Mouse (Mus musculus) gastrocnemius, adult 8-10 months (tissue): ENCODE data around the gene Cyth2. TPM values are rescaled to one million over a fixed set of nuclear protein-coding genes. Genes with fewer than 3 reads are reported as not detected.

ENCODE experiments used
- DNase-seq, 2 experiments: peaks; one replicate each; pipeline ENCODE4 v3.0.0; 2022; ENCODE audit warnings: low spot score in 2 of 2
- total RNA-seq, 4 experiments: library from RNA; stranded (reverse); gene quantifications; 2 replicates each; pipeline ENCODE4 v1.2.4; 2022

Cyth2 gene
- total RNA-seq, 4 experiments from 2014 or later, result 25.2 to 34.3 (median 30.8) TPM

DNA sequence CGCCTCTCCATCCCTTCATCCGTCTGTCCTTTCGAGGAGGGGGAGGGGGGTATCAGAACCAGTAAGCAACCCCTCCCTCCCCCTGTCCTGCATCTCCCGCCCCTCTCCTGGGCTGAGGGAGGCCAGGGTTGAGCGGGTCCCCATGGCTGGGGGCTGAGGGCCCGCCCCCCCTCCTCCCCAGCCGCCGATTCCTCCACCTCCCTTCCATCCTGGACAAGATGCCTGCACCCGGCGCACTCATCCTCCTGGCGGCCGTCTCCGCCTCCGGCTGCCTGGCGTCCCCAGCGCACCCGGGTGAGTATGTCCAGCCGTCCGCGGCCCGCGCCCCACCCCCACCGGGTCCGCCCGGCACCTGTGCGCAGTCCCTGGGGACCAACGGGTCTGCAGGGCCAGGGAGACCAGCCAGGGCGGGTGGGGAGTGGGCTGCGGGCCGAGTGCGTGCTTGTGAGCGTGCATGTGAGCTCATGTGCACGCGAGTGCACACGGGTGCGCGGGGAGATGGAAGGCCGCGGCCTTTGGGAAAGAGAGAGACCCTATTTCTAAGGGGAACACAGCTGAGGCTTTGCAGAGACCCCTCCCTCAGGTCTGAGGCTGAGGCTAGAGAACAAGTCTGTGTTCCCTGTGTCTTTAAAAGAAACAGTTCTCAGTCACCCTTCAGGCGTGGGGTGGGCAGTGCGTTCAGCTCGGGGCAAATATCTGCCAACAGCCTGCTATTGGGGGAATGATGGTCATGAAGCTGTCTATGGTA, 28.8 kb downstream of the Cyth2 start:
- no peak for DNase-seq

DNA sequence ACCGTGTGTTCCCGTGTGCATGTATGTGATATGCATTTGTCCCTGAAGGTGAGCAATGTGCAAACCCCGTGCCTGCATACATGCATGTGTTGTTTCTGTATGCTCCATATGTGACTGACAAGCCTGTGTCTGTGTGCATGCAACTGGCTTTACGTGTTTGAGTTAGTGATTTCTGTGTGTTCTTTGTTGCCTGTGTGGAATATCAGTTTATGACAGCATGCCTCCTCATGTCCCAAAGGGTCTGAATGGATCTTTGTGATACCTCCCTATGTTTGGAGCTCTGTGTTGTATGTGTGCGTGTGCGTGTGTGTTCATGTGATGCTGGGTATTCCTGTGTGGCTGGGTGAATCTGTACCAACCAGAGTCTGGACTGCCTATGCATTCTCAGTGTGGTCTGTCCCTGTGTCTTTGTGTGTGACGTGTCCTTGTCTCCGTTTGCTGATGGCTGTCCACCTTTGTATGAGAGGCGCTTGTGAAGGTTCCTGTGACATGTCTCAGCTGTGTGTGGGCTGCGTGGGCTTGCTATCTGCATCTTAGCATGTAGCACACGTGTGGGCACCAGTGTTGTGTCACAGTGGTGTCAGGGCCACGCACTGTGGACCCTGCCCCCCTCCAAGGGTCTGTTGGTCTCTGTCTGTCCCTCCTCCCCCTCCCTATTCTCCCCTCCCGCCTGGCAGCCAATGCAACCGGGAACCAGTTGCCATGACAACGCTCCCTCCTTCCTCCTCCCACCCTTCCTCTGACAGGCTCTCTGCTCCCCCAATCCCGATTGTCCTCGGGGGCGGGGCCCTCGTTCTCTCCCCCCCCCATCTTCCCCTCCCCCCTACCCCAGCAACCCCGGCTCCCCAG, 29.6 kb downstream of the Cyth2 start, which contains the start of gene Sult2b1:
Gene Sult2b1, minus strand, starts transcription at position 146 of the 849 bp plus-strand sequence.
- no peak for DNase-seq

DNA sequence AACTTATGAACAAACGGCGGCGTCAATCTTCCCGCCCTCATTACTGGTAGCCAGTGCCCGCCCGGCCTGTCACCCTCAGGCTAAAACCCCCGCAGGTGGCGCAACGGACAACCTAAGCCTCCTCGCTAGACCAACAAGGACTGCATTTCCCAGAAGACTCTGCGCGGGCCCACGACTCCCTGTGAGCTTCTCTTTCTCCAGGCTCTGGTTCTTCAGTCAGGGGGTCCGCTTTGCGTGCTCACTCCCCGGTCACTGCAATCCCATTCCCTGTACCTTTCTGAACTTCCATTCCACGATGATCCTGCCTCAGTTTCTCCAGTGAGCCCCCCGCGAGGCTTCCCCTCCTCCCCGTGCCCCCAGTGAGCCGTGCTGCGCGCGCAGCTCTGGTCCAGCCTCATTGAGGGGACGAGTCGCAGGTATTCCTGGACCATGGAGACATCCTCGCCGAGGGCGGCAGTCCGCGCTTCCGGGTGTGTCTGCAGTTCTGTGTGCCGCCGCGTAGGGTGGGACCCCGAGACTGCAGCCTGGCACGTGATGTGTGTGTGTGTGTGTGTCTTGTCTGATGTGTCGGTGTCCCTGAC, 30.8 kb downstream of the Cyth2 start, which contains the start of gene Lmtk3:
Gene Lmtk3, plus strand, starts transcription at position 228 of the 581 bp plus-strand sequence.
- DNase-seq, result peak in 1 of 2 experiments; percentile 24

DNA sequence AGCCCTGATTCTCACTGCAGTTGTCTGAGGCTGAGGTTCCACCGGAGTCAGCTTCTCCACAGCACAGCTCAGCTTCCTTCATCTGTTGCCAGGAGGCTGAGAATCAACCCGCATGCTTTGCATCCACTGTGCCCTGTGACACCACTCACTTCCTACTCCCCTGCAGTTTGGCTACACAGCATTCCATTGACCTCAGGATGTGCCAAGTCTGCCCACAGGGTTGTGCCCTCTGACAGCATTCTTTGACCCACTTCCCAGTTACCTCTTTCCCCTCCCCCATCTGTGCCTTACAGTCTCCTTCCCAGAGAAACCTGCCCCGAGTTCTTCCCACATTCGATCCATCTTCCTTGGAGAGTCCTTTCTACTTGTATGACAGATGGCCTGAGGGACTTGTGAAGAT, 32.1 kb downstream of the Cyth2 start:
- DNase-seq, result no peak

DNA sequence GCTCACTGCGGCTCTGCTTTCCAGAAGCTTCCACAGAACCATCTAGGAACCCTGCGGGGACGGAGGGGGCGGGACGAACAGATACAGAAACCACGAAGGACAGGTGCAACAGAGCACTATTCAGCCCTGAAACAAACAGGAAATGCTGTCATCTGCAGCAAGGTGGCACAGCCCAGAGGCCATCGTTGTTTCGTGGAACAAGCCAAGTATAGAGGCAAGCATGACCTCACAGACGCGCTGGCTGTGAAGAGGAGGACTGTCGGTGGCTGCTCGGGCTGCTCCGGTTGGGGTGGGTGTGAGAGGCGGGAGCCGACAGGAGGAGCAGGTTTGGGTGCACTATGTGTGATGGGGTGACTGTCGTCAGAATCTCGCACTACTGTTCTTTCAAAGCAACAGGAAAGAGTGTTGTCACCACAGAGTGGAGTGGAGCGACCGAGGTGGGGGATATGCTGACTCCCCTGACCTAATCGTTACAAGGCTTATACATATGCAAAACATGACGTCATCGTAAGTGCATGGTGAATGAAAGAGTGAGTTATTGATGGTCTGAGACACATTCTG, 35.2 kb downstream of the Cyth2 start:
- DNase-seq, result no peak

DNA sequence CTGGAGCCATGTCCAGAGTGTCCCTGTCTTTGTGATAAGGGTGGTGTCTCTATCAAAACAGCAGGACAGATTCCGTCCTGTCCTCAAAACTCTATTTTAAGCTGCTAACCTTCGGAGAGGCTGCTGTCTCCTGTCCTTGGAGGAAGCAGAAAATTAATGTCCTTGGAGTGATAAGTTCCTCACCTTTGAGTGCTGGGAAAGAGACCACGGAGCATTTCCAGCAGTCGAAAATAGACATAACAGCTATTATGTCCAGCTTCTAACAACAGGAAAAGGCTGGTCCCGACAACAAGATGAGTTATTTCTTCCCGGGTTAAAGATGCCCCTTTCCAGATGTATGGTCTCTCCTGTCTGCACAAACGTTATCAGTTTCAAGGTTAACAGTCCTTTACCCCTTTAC, 39.1 kb downstream of the Cyth2 start:
- no peak for DNase-seq

DNA sequence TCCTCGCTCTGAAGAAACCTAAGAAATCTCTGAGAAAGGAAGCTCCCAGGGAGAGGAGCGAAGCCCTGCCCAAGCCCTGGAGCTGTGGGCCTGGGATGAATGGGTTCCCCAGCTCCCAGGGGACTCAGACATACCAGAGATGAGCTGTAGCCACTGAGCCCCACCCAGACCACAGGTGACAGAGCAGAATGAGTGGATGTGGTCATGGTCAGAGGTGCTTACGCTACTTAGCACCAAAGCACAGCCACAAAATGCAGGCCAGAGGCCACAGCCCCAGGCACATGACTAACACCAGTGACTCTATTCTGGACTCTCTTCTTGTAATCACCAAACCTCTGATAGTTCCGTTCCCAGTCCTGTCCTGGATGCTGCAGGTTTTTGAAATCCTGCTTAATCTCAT, 43.3 kb downstream of the Cyth2 start:
- no peak for DNase-seq

DNA sequence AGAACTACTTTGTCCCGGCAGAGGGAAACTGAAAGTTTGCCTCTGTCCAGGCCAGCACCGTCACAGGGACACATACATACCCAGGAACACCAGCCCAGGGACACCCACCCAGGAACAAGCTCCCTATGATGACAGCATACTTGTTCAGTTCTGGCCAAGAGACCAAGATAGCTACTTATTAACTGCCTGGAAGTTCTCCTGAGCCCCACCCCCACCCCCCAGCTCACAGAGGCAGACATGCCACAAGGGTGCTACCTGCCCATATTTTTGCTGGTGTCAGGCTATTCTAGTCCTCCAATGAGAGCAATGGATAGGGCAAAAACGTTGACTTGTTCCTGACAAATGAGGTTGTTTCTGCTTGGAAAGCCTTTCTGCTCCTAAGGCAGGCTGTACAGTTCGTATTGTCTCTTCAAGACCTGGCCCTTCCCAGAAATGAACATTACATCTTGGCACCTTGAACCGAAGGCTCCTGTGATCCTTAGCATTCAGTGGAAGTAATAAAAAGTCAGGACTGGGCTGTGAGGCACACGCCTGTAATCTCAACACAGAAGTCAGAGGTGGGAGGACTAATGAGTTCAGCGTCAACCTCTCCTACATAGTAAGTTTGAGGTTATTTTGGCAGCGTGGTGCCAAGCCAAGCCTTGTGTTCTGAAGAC, 43.8 kb downstream of the Cyth2 start:
- no peak for DNase-seq

DNA sequence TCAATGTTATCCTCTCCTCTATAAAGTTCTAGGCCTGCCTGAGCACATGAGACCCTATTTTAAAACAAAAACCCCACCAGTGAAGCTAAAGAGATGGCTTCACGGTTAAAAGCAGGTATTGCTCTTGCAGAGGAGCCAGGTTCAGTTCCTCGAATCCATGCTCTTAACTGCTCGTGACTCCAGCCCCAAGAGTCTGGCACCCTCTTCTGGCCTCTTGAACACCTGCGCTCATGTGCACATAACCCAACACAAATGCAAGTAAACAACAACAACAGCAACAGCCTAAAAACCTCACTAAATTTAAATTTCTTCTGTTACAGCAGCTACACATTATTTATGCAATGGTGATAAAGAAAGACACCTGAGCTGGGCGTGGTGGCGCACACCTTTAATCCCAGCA, 46.9 kb downstream of the Cyth2 start:
- DNase-seq, result no peak

DNA sequence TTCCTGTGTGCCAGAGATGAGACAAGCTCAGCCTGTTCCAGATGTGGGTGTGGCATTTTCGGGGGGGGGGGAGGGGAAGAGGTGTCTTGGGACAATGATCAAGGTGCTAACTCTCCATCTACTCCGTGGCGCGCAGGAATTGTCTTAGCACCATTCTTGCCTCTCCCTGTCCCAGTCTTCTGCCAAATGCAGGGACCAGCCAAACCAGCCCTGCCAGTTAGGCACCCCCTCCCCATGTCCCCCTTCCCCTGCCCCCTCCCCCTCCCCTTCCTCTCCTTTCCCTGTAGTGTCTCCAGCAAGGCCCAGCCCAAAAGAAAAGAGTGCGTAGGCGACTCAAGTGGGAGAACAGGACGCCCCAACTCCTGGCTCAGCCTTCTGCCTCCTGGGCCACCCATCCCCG, 47.6 kb downstream of the Cyth2 start:
- no peak for DNase-seq

DNA sequence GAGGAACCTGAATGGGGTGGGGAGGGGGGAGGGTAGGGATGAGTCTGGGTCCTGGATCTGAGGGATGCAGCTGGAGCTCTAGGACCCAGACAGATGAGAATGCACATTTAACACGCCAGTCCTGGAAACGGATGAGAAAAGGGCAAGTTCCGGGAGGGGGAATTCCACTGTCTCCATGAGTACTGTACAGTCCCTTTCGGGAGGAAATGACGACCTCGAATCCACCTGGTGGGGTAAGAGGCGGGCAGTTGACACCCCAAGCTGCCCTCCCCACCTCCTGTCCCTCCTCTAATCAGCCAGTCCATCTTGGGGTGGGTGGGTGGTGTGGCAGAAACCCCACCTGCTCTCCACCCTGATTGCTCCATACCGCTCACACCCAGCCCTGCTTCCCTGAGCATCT, 48.4 kb downstream of the Cyth2 start:
- DNase-seq, result no peak

DNA sequence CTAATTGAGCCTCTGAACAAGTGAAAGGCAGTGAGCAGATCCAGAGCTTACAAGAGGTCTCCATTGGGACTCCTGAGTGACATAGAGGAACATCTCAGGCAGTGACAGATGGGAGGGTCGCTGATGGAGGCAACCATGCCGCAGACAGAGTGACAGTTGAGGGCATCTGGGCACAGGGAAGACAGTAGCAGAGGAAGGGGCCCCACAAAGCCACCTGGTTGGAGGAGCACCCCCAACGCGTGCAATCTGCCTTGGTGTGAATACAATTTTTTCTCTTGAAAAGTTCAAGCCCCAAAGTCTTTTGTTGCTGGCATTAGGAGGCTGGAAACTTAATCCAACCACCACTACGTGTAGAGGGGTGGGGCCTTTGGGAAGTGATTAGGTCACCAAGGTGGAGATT, 54.2 kb downstream of the Cyth2 start:
- no peak for DNase-seq

DNA sequence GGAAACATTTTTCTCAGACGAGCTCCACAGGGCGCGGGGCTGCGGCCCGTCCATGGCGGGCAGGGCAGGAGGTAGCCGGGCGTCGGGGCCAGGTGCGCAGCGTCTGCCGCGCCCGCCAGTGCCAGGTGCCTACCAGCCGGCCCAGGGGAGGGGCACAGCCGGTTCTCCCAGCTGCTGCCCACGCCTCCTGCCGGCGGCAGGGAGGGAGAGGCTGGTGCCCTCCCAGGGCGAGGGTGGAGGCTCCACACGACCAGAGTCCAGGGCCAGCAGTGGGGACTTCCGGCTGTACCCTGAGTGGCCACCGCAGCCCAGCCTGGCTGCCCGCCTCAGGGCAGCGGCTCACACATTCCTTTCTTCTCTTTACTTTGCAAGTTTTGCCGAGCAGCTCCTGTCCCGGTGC, 55.0 kb downstream of the Cyth2 start:
- DNase-seq, result no peak

Other genes with a start within 250 kb of the Cyth2 start
- 100 to 1,000 TPM in 1 of 4 experiments, 10 to 100 TPM in 3; 82.2 to 107 (median 91.8) TPM for gene Bcat2, start 244.4 kb downstream of the Cyth2 start, total RNA-seq
- gene Fgf21, start 199.1 kb downstream of the Cyth2 start, total RNA-seq, result not detected
- gene Fut1, start 197.3 kb downstream of the Cyth2 start, total RNA-seq, result not detected
- not detected for gene Izumo1, start 192.8 kb downstream of the Cyth2 start, total RNA-seq
- gene Rasip1, start 187.1 kb downstream of the Cyth2 start, total RNA-seq, result 1 to 10 TPM; 5.1 to 7.0 (median 5.3) TPM
- 10 to 100 TPM; 18.5 to 36.8 (median 28.8) TPM for gene Mamstr, start 174.6 kb downstream of the Cyth2 start, total RNA-seq
- gene Fut2, start 148.2 kb downstream of the Cyth2 start, total RNA-seq, result under 1 TPM; 0.12 to 0.29 (median 0.20) TPM
- under 1 TPM; 0.18 to 0.48 (median 0.27) TPM for gene Ntn5, start 130.6 kb downstream of the Cyth2 start, total RNA-seq
- gene Sec1, start 120.2 kb downstream of the Cyth2 start, total RNA-seq, result under 1 TPM in 3 of 4 experiments, not detected in 1; 0.12 to 0.18 (median 0.16) TPM
- gene Car11, start 114.7 kb downstream of the Cyth2 start, total RNA-seq, result 10 to 100 TPM; 14.3 to 18.2 (median 16.1) TPM
- 100 to 1,000 TPM in 3 of 4 experiments, 10 to 100 TPM in 1; 69.5 to 173 (median 143) TPM for gene Dbp, start 109.5 kb downstream of the Cyth2 start, total RNA-seq
- gene Rpl18, start 99.1 kb downstream of the Cyth2 start, total RNA-seq, result 100 to 1,000 TPM; 479 to 609 (median 594) TPM
- 10 to 100 TPM; 10.6 to 15.0 (median 13.0) TPM for gene Sphk2, start 96.6 kb downstream of the Cyth2 start, total RNA-seq
- under 1 TPM in 2 of 4 experiments, not detected in 2; 0.10 to 0.38 TPM for gene Fam83e, start 93.4 kb downstream of the Cyth2 start, total RNA-seq
- not detected for gene Spaca4, start 88.8 kb downstream of the Cyth2 start, total RNA-seq
- gene Lmtk3, start 30.8 kb downstream of the Cyth2 start, total RNA-seq, result not detected
- gene Sult2b1, start 29.9 kb downstream of the Cyth2 start, total RNA-seq, result not detected
- gene Kcnj14, start 10.2 kb upstream of the Cyth2 start, total RNA-seq, result under 1 TPM in 2 of 4 experiments, not detected in 2; 0.11 to 0.29 TPM
- gene Grwd1, start 16.4 kb upstream of the Cyth2 start, total RNA-seq, result 10 to 100 TPM; 15.5 to 17.3 (median 16.1) TPM
- 10 to 100 TPM; 68.0 to 73.7 (median 70.1) TPM for gene Kdelr1, start 58.2 kb upstream of the Cyth2 start, total RNA-seq
- gene Grin2d, start 63.8 kb upstream of the Cyth2 start, total RNA-seq, result under 1 TPM in 2 of 4 experiments, not detected in 2; 0.07 to 0.11 TPM
- gene Syngr4, start 82.1 kb upstream of the Cyth2 start, total RNA-seq, result not detected
- gene Tmem143, start 82.4 kb upstream of the Cyth2 start, total RNA-seq, result 10 to 100 TPM; 52.6 to 67.7 (median 56.3) TPM
- gene Emp3, start 106.8 kb upstream of the Cyth2 start, total RNA-seq, result 10 to 100 TPM in 1 of 4 experiments, 1 to 10 TPM in 3; 6.2 to 10.2 (median 6.8) TPM
- gene Ccdc114, start 109.5 kb upstream of the Cyth2 start, total RNA-seq, result under 1 TPM in 3 of 4 experiments, not detected in 1; 0.19 to 0.85 (median 0.29) TPM
- gene Abcc6, start 215.7 kb upstream of the Cyth2 start, total RNA-seq, result under 1 TPM in 1 of 4 experiments, not detected in 3; 0.13 TPM
- gene Nomo1, start 219.1 kb upstream of the Cyth2 start, total RNA-seq, result 100 to 1,000 TPM in 3 of 4 experiments, 10 to 100 TPM in 1; 89.6 to 107 (median 103) TPM